Mouse (Mus musculus): ENCODE results near the gene Ehd2. TPM values are rescaled to one million over a fixed set of nuclear protein-coding genes. Genes with fewer than 3 reads are reported as not detected.
A peak's percentile ranks its signal among the peaks of the same experiment; 100 is the strongest.

Ehd2 gene
- polyA plus RNA-seq (2012; fragmentation: generic; extraction: Trizol): 104 TPM

- Histone ChIP-seq H3K4me3 (peak within 1 kb of the TSS; percentile 46), H3K27me3 (ENCODE audit: control insufficient read depth, insufficient read depth, insufficient read length) (no peaks in the 10 kb centered on the region), H3K79me2 (ENCODE audit: control insufficient read depth, insufficient read depth) (peaks cover 35% of the 10 kb centered on the region), H3K36me3 (ENCODE audit: control insufficient read depth, insufficient read depth) (no peaks in the 10 kb centered on the region), H3K4me2 (ENCODE audit: low read depth) (peak within 1 kb of the TSS; percentile 62), H3ac (ENCODE audit: control insufficient read depth, insufficient read length) (peak within 1 kb of the TSS; percentile 20)
- TF ChIP-seq REST (IDR thresholded peaks at IDR 0.05; ENCODE audit: insufficient read depth, insufficient read length) (no peak), SRF (IDR thresholded peaks at IDR 0.05; ENCODE audit: control insufficient read depth, insufficient read length, low read depth) (no peak), E2F4 (IDR thresholded peaks at IDR 0.05; ENCODE audit: insufficient read depth) (no peak), MYOG (IDR thresholded peaks at IDR 0.05; ENCODE audit: control insufficient read depth in 1 of 3, insufficient read depth in 1 of 3, insufficient read length in 2 of 3, low read depth in 2 of 3) (peak in 1 of 3 experiments; percentile 40), POLR2AphosphoS2 (IDR thresholded peaks at IDR 0.05; ENCODE audit: insufficient read length, low read depth) (peak; percentile 97), POLR2A (IDR thresholded peaks at IDR 0.05; ENCODE audit: insufficient read length, low read depth) (peak; percentile 90), MYOD1 (IDR thresholded peaks at IDR 0.05; ENCODE audit: control insufficient read depth in 1 of 3, insufficient read length in 2 of 3, low read depth in 2 of 3) (no peak)
These were observed at the start of gene Ehd2 for GRCm38 (mm10) chr7:15967312-15967711. Gene Ehd2, minus strand, starts transcription at chr7:15967567.

GRCm38 (mm10) chr7:16015384-16015783 is 48.0 kb upstream of the Ehd2 start:
- Histone ChIP-seq H3K4me2 (ENCODE audit: low read depth) (no peak overlapping the region), H3K4me3 (no peak overlapping the region), H3ac (ENCODE audit: control insufficient read depth, insufficient read length) (no peak overlapping the region), H3K36me3 (ENCODE audit: control insufficient read depth, insufficient read depth) (no peaks in the 10 kb centered on the region), H3K79me2 (ENCODE audit: control insufficient read depth, insufficient read depth) (peaks cover 74% of the 10 kb centered on the region), H3K27me3 (ENCODE audit: control insufficient read depth, insufficient read depth, insufficient read length) (no peaks in the 10 kb centered on the region)
- TF ChIP-seq POLR2A (IDR thresholded peaks at IDR 0.05; ENCODE audit: insufficient read length, low read depth): no peak
- TF ChIP-seq MAX (IDR thresholded peaks at IDR 0.05; ENCODE audit: low read depth): no peak
- no peak for TF ChIP-seq CEBPB (IDR thresholded peaks at IDR 0.05; ENCODE audit: insufficient read depth, poor library complexity, severe bottlenecking)
- TF ChIP-seq POLR2AphosphoS2 (IDR thresholded peaks at IDR 0.05; ENCODE audit: insufficient read length, low read depth): no peak

GRCm38 (mm10) chr7:16014521-16015175 is 47.3 kb upstream of the Ehd2 start:
- H3K4me3 ChIP-seq: no peak overlapping the region
- no peak overlapping the region for H3K4me2 ChIP-seq (ENCODE audit: low read depth)
- TF ChIP-seq POLR2A (IDR thresholded peaks at IDR 0.05; ENCODE audit: insufficient read length, low read depth) (no peak), USF1 (IDR thresholded peaks at IDR 0.05; ENCODE audit: low read depth) (no peak), TCF12 (IDR thresholded peaks at IDR 0.05; ENCODE audit: insufficient read depth, poor library complexity, severe bottlenecking) (no peak), CEBPB (IDR thresholded peaks at IDR 0.05; ENCODE audit: insufficient read depth, poor library complexity, severe bottlenecking) (no peak), MAX (IDR thresholded peaks at IDR 0.05; ENCODE audit: low read depth) (no peak)
- peaks cover 76% of the 10 kb centered on the region for H3K79me2 ChIP-seq (ENCODE audit: control insufficient read depth, insufficient read depth)
- no peaks in the 10 kb centered on the region for H3K27me3 ChIP-seq (ENCODE audit: control insufficient read depth, insufficient read depth, insufficient read length)
- no peak overlapping the region for H3ac ChIP-seq (ENCODE audit: control insufficient read depth, insufficient read length)
- no peaks in the 10 kb centered on the region for H3K36me3 ChIP-seq (ENCODE audit: control insufficient read depth, insufficient read depth)

GRCm38 (mm10) chr7:16013722-16014275 is 46.4 kb upstream of the Ehd2 start:
- Histone ChIP-seq H3K27me3 (ENCODE audit: control insufficient read depth, insufficient read depth, insufficient read length) (no peaks in the 10 kb centered on the region), H3K4me3 (no peak overlapping the region), H3K36me3 (ENCODE audit: control insufficient read depth, insufficient read depth) (no peaks in the 10 kb centered on the region), H3ac (ENCODE audit: control insufficient read depth, insufficient read length) (no peak overlapping the region), H3K4me2 (ENCODE audit: low read depth) (no peak overlapping the region), H3K79me2 (ENCODE audit: control insufficient read depth, insufficient read depth) (peaks cover 74% of the 10 kb centered on the region)
- TF ChIP-seq MAX (IDR thresholded peaks at IDR 0.05; ENCODE audit: low read depth) (no peak), SRF (IDR thresholded peaks at IDR 0.05; ENCODE audit: control insufficient read depth, insufficient read length, low read depth) (no peak)

- peaks cover 77% of the 10 kb centered on the region for H3K79me2 ChIP-seq (ENCODE audit: control insufficient read depth, insufficient read depth)
These were observed 45.4 kb upstream of the Ehd2 start for GRCm38 (mm10) chr7:16012576-16013263.

More at GRCm38 (mm10) chr7:16012576-16013263, 45.4 kb upstream of the Ehd2 start:
- H3K27me3 ChIP-seq (ENCODE audit: control insufficient read depth, insufficient read depth, insufficient read length): no peaks in the 10 kb centered on the region
- no peaks in the 10 kb centered on the region for H3K36me3 ChIP-seq (ENCODE audit: control insufficient read depth, insufficient read depth)
- H3K4me3 ChIP-seq: no peak overlapping the region
- H3ac ChIP-seq (ENCODE audit: control insufficient read depth, insufficient read length): no peak overlapping the region
- TF ChIP-seq USF1 (IDR thresholded peaks at IDR 0.05; ENCODE audit: low read depth) (no peak), POLR2AphosphoS2 (IDR thresholded peaks at IDR 0.05; ENCODE audit: insufficient read length, low read depth) (no peak), TCF3 (IDR thresholded peaks at IDR 0.05; ENCODE audit: insufficient read length, low read depth) (no peak), POLR2A (IDR thresholded peaks at IDR 0.05; ENCODE audit: insufficient read length, low read depth) (no peak), MAX (IDR thresholded peaks at IDR 0.05; ENCODE audit: low read depth) (no peak)
- no peak overlapping the region for H3K4me2 ChIP-seq (ENCODE audit: low read depth)
